Mouse (Mus musculus) neural tube, embryonic 14.5 days (tissue): Measurements from ENCODE around the gene Prr19. TPM values are rescaled to one million over a fixed set of nuclear protein-coding genes. Genes with fewer than 3 reads are reported as not detected.
A peak's percentile ranks its signal among the peaks of the same experiment; 100 is the strongest.

Source experiments
- ATAC-seq: fragments of 200-750 bp; cut with Nextera tagmentation; 2 replicates; pipeline ENCODE4 v1.8.0; 2017; ENCODE audit warnings: low read depth, mild to moderate bottlenecking, moderate TSS enrichment, moderate library complexity
- H3K27ac ChIP-seq: fragments of 300-500 bp; sonication (generic); 2 replicates; pipeline ENCODE4 v1.5.1; 2014; ENCODE audit warnings: low read depth, mild to moderate bottlenecking, control low read depth, low read length, moderate library complexity, mixed read lengths
- H3K27me3 ChIP-seq: fragments of 300-500 bp; sonication (generic); 2 replicates; pipeline ENCODE4 v1.6.1; 2014; ENCODE audit warnings: low read length; ENCODE audit not compliant: control insufficient read depth, insufficient read depth
- H3K36me3 ChIP-seq: fragments of 300-500 bp; sonication (generic); 2 replicates; pipeline ENCODE4 v1.6.1; 2014; ENCODE audit warnings: low read length, mixed read lengths; ENCODE audit not compliant: control insufficient read depth, insufficient read depth
- H3K4me1 ChIP-seq: fragments of 300-500 bp; sonication (generic); 2 replicates; pipeline ENCODE4 v1.6.1; 2014; ENCODE audit warnings: low read length; ENCODE audit not compliant: control insufficient read depth, insufficient read depth
- H3K4me2 ChIP-seq: fragments of 300-500 bp; sonication (generic); 2 replicates; pipeline ENCODE4 v1.6.1; 2014; ENCODE audit warnings: mild to moderate bottlenecking, low read depth, low read length, control low read depth
- H3K4me3 ChIP-seq: fragments of 300-500 bp; sonication (generic); 2 replicates; pipeline ENCODE4 v1.5.1; 2014; ENCODE audit warnings: low read depth, low read length, control low read depth, mixed read lengths
- H3K9ac ChIP-seq: fragments of 300-500 bp; sonication (generic); replicated peaks from 2 replicates; pipeline ENCODE4 v1.6.1; 2014; ENCODE audit warnings: low read depth, mild to moderate bottlenecking, control low read depth, low read length, mixed read lengths
- H3K9me3 ChIP-seq: fragments of 300-500 bp; sonication (generic); 2 replicates; pipeline ENCODE4 v1.6.1; 2016; ENCODE audit warnings: low read length; ENCODE audit not compliant: control insufficient read depth
- WGBS: fragments of 180-500 bp; shearing (Covaris S2); extraction: QIAGEN DNeasy Blood & Tissue Kit; methylation state at CpG from one replicate; pipeline ENCODE4 v1.1.7; 2014; 5-methylcytosine and 5-hydroxymethylcytosine counted together
- polyA plus RNA-seq: library from polyadenylated mRNA; unstranded; fragments of >200 nt; fragmentation: Nextera tagmentation; extraction: Ambion mirVana; gene quantifications from 2 replicates; pipeline ENCODE4 v1.2.1, GENCODE M21; 2014

Prr19 gene
- polyA plus RNA-seq, 1 experiment from 2014 or later: 4.3 TPM

- Histone ChIP-seq H3K4me1 (peaks cover 7% of the 10 kb centered on the region; the same call in 1 of the 2 replicates), H3K27ac (no peak overlapping the region), H3K9ac (no peak overlapping the region), H3K9me3 (no peaks in the 10 kb centered on the region), H3K4me3 (no peak overlapping the region), H3K4me2 (no peak overlapping the region), H3K36me3 (peaks cover 9% of the 10 kb centered on the region; the same call in 1 of the 2 replicates), H3K27me3 (peaks cover 27% of the 10 kb centered on the region)
- WGBS: 92% methylated on average over 9 of the region's 9 CpGs
- ATAC-seq: no peak
Observed at GRCm38 (mm10) chr7:25309425-25309824, 8.2 kb downstream of the Prr19 start.

- H3K4me2 ChIP-seq: no peak overlapping the region
- H3K27me3 ChIP-seq: peaks cover 31% of the 10 kb centered on the region
- no peak overlapping the region for H3K9ac ChIP-seq
- H3K9me3 ChIP-seq: no peaks in the 10 kb centered on the region
- H3K4me3 ChIP-seq: no peak overlapping the region
- peaks cover 9% of the 10 kb centered on the region; the same call in 1 of the 2 replicates for H3K36me3 ChIP-seq
- 83% methylated on average over 11 of the region's 11 CpGs for WGBS
- no peaks in the 10 kb centered on the region for H3K4me1 ChIP-seq
- H3K27ac ChIP-seq: no peak overlapping the region
- ATAC-seq: no peak
Observed at GRCm38 (mm10) chr7:25311193-25311592, 10.0 kb downstream of the Prr19 start.

- peaks cover 31% of the 10 kb centered on the region for H3K27me3 ChIP-seq
- no peak for ATAC-seq
- 52% methylated on average over 7 of the region's 7 CpGs for WGBS
Observed at GRCm38 (mm10) chr7:25313325-25313724, 12.1 kb downstream of the Prr19 start.

GRCm38 (mm10) chr7:25314606-25315305 is 13.5 kb downstream of the Prr19 start:
- H3K4me2 ChIP-seq: peak overlapping the region; percentile 56
- no peak overlapping the region for H3K27ac ChIP-seq
- no peaks in the 10 kb centered on the region for H3K9me3 ChIP-seq
- peak overlapping the region; percentile 23 for H3K4me3 ChIP-seq
- H3K4me1 ChIP-seq: peaks cover 7% of the 10 kb centered on the region; the same call in 1 of the 2 replicates
- peaks cover 31% of the 10 kb centered on the region for H3K27me3 ChIP-seq
- peak overlapping the region; percentile 21; the same call in 1 of the 2 replicates for H3K9ac ChIP-seq
- peaks cover 9% of the 10 kb centered on the region; the same call in 1 of the 2 replicates for H3K36me3 ChIP-seq
- no peak for ATAC-seq
- 4% methylated on average over 47 of the region's 51 CpGs for WGBS

More at GRCm38 (mm10) chr7:25313325-25313724, 12.1 kb downstream of the Prr19 start:
- no peak overlapping the region for H3K27ac ChIP-seq
- peaks cover 9% of the 10 kb centered on the region; the same call in 1 of the 2 replicates for H3K36me3 ChIP-seq
- no peak overlapping the region for H3K4me2 ChIP-seq
- no peak overlapping the region for H3K9ac ChIP-seq
- peaks cover 7% of the 10 kb centered on the region; the same call in 1 of the 2 replicates for H3K4me1 ChIP-seq
- H3K9me3 ChIP-seq: no peaks in the 10 kb centered on the region
- no peak overlapping the region for H3K4me3 ChIP-seq

GRCm38 (mm10) chr7:25315306-25316041 is 14.3 kb downstream of the Prr19 start:
- H3K4me2 ChIP-seq: peak overlapping the region; percentile 56
- H3K27me3 ChIP-seq: peaks cover 31% of the 10 kb centered on the region
- no peak overlapping the region for H3K27ac ChIP-seq
- peaks cover 9% of the 10 kb centered on the region; the same call in 1 of the 2 replicates for H3K36me3 ChIP-seq
- H3K4me3 ChIP-seq: peak overlapping the region; percentile 23
- no peak for ATAC-seq
- WGBS: 1% methylated on average over 45 of the region's 69 CpGs
- peak overlapping the region; percentile 21; the same call in 1 of the 2 replicates for H3K9ac ChIP-seq
- H3K4me1 ChIP-seq: peaks cover 7% of the 10 kb centered on the region; the same call in 1 of the 2 replicates
- no peaks in the 10 kb centered on the region for H3K9me3 ChIP-seq

GRCm38 (mm10) chr7:25316532-25317445 is 15.6 kb downstream of the Prr19 start, which contains the start of gene Megf8:
Gene Megf8, plus strand, starts transcription at chr7:25317164.
- Histone ChIP-seq H3K27me3 (peaks cover 27% of the 10 kb centered on the region), H3K4me2 (peak within 1 kb of the TSS; percentile 99), H3K9ac (peak within 1 kb of the TSS; percentile 80), H3K27ac (peak within 1 kb of the TSS; percentile 61), H3K36me3 (peaks cover 2% of the 10 kb centered on the region; the same call in 1 of the 2 replicates), H3K9me3 (no peaks in the 10 kb centered on the region), H3K4me3 (peak within 1 kb of the TSS; percentile 59), H3K4me1 (peaks cover 11% of the 10 kb centered on the region)
- ATAC-seq: peak; percentile 97
- under 1% methylated on average over 52 of the region's 52 CpGs for WGBS

GRCm38 (mm10) chr7:25317446-25317999 is 16.3 kb downstream of the Prr19 start:
- peaks cover 15% of the 10 kb centered on the region for H3K4me1 ChIP-seq
- 11% methylated on average over 21 of the region's 21 CpGs for WGBS

GRCm38 (mm10) chr7:25322058-25322484 is 20.9 kb downstream of the Prr19 start:
- Histone ChIP-seq H3K9me3 (no peaks in the 10 kb centered on the region), H3K36me3 (no peaks in the 10 kb centered on the region), H3K9ac (no peak overlapping the region), H3K27ac (peak overlapping the region; percentile 34; the same call in 1 of the 2 replicates), H3K4me1 (peaks cover 15% of the 10 kb centered on the region), H3K4me3 (no peak overlapping the region), H3K27me3 (no peaks in the 10 kb centered on the region), H3K4me2 (no peak overlapping the region)
- WGBS: 11% methylated on average over 6 of the region's 6 CpGs
- ATAC-seq: no peak

More at GRCm38 (mm10) chr7:25317446-25317999, 16.3 kb downstream of the Prr19 start:
- no peaks in the 10 kb centered on the region for H3K9me3 ChIP-seq
- 0 out of 2 replicates have a peak, but pooled peaks cover under 1% of the 10 kb centered on the region for H3K36me3 ChIP-seq
- peak overlapping the region; percentile 80 for H3K9ac ChIP-seq
- H3K27ac ChIP-seq: peak overlapping the region; percentile 61
- H3K4me2 ChIP-seq: peak overlapping the region; percentile 99
- peaks cover 22% of the 10 kb centered on the region for H3K27me3 ChIP-seq
- 0 out of 2 replicates have a peak, but pooled peaks have one; percentile 0 for ATAC-seq
- H3K4me3 ChIP-seq: peak overlapping the region; percentile 59
